Mouse (Mus musculus): ENCODE data around the gene Tbkbp1. TPM values are rescaled to one million over a fixed set of nuclear protein-coding genes. Genes with fewer than 3 reads are reported as not detected.
"Not testable (repeated sequence)": the region's sequence is repeated elsewhere in the genome, so short reads cannot be mapped to it uniquely, and the experiment has no call there.

The Tbkbp1 gene
- polyA plus RNA-seq, 1 experiment, result 0.22 TPM

GRCm38 (mm10) chr11:97192621-97192951 lies 41.3 kb upstream of the Tbkbp1 start:
- TF ChIP-seq E2F4 (IDR thresholded peaks at IDR 0.05; ENCODE audit: insufficient read depth), result no peak
- no peak for TF ChIP-seq POLR2AphosphoS2 (IDR thresholded peaks at IDR 0.05; ENCODE audit: insufficient read length, low read depth)
- TF ChIP-seq MYOD1 (IDR thresholded peaks at IDR 0.05; ENCODE audit: control insufficient read depth in 1 of 3, insufficient read length in 2 of 3, low read depth in 2 of 3), result no peak
- no peak for TF ChIP-seq POLR2A (IDR thresholded peaks at IDR 0.05; ENCODE audit: insufficient read length, low read depth)
- TF ChIP-seq TCF3 (IDR thresholded peaks at IDR 0.05; ENCODE audit: insufficient read length, low read depth), result no peak
- no peak for TF ChIP-seq TCF12 (IDR thresholded peaks at IDR 0.05; ENCODE audit: insufficient read depth, poor library complexity, severe bottlenecking)
- TF ChIP-seq REST (IDR thresholded peaks at IDR 0.05; ENCODE audit: insufficient read depth, insufficient read length), result no peak
- no peak for TF ChIP-seq USF1 (IDR thresholded peaks at IDR 0.05; ENCODE audit: low read depth)
- TF ChIP-seq SRF (IDR thresholded peaks at IDR 0.05; ENCODE audit: control insufficient read depth, insufficient read length, low read depth), result no peak
- no peak for TF ChIP-seq MYOG (IDR thresholded peaks at IDR 0.05; ENCODE audit: control insufficient read depth in 1 of 3, insufficient read depth in 1 of 3, insufficient read length in 2 of 3, low read depth in 2 of 3)
- TF ChIP-seq MAX (IDR thresholded peaks at IDR 0.05; ENCODE audit: low read depth), result no peak
- no peak for TF ChIP-seq CEBPB (IDR thresholded peaks at IDR 0.05; ENCODE audit: insufficient read depth, poor library complexity, severe bottlenecking)
- no peak overlapping the region for H3K4me2 ChIP-seq (ENCODE audit: low read depth)
- H3K4me3 ChIP-seq, result no peak overlapping the region
- H3K36me3 ChIP-seq (ENCODE audit: control insufficient read depth, insufficient read depth), result no peaks in the 10 kb centered on the region
- no peaks in the 10 kb centered on the region for H3K27me3 ChIP-seq (ENCODE audit: control insufficient read depth, insufficient read depth, insufficient read length)
- peaks cover 11% of the 10 kb centered on the region for H3K79me2 ChIP-seq (ENCODE audit: control insufficient read depth, insufficient read depth)
- H3ac ChIP-seq (ENCODE audit: control insufficient read depth, insufficient read length), result no peak overlapping the region

- peaks cover 11% of the 10 kb centered on the region for H3K79me2 ChIP-seq (ENCODE audit: control insufficient read depth, insufficient read depth)
- H3ac ChIP-seq (ENCODE audit: control insufficient read depth, insufficient read length), result no peak overlapping the region
- no peaks in the 10 kb centered on the region for H3K27me3 ChIP-seq (ENCODE audit: control insufficient read depth, insufficient read depth, insufficient read length)
- peak overlapping the region; percentile 1 for H3K4me2 ChIP-seq (ENCODE audit: low read depth)
- no peak for TF ChIP-seq MYOD1 (IDR thresholded peaks at IDR 0.05; ENCODE audit: control insufficient read depth in 1 of 3, insufficient read length in 2 of 3, low read depth in 2 of 3)
- TF ChIP-seq USF1 (IDR thresholded peaks at IDR 0.05; ENCODE audit: low read depth), result peak; percentile 37
- H3K4me3 ChIP-seq, result no peak overlapping the region
- H3K36me3 ChIP-seq (ENCODE audit: control insufficient read depth, insufficient read depth), result no peaks in the 10 kb centered on the region
Observed at GRCm38 (mm10) chr11:97191915-97192620, 40.8 kb upstream of the Tbkbp1 start.

GRCm38 (mm10) chr11:97190992-97191391 lies 39.7 kb upstream of the Tbkbp1 start:
- peak; percentile 37 for TF ChIP-seq POLR2AphosphoS2 (IDR thresholded peaks at IDR 0.05; ENCODE audit: insufficient read length, low read depth)
- no peak for TF ChIP-seq MAX (IDR thresholded peaks at IDR 0.05; ENCODE audit: low read depth)
- TF ChIP-seq POLR2A (IDR thresholded peaks at IDR 0.05; ENCODE audit: insufficient read length, low read depth), result no peak
- peak in 1 of 3 experiments; percentile 36 for TF ChIP-seq MYOD1 (IDR thresholded peaks at IDR 0.05; ENCODE audit: control insufficient read depth in 1 of 3, insufficient read length in 2 of 3, low read depth in 2 of 3)
- TF ChIP-seq REST (IDR thresholded peaks at IDR 0.05; ENCODE audit: insufficient read depth, insufficient read length), result no peak
- TF ChIP-seq TCF3 (IDR thresholded peaks at IDR 0.05; ENCODE audit: insufficient read length, low read depth), result no peak
- TF ChIP-seq CEBPB (IDR thresholded peaks at IDR 0.05; ENCODE audit: insufficient read depth, poor library complexity, severe bottlenecking), result no peak
- Histone ChIP-seq H3K27me3 (ENCODE audit: control insufficient read depth, insufficient read depth, insufficient read length) (no peaks in the 10 kb centered on the region), H3K79me2 (ENCODE audit: control insufficient read depth, insufficient read depth) (peaks cover 20% of the 10 kb centered on the region), H3K4me3 (no peak overlapping the region), H3ac (ENCODE audit: control insufficient read depth, insufficient read length) (no peak overlapping the region), H3K36me3 (ENCODE audit: control insufficient read depth, insufficient read depth) (no peaks in the 10 kb centered on the region), H3K4me2 (ENCODE audit: low read depth) (no peak overlapping the region)

GRCm38 (mm10) chr11:97189645-97190044 lies 38.4 kb upstream of the Tbkbp1 start:
- not testable (repeated sequence) for H3ac ChIP-seq (ENCODE audit: control insufficient read depth, insufficient read length); H3K36me3 ChIP-seq (ENCODE audit: control insufficient read depth, insufficient read depth); H3K27me3 ChIP-seq (ENCODE audit: control insufficient read depth, insufficient read depth, insufficient read length)
- Histone ChIP-seq H3K79me2 (ENCODE audit: control insufficient read depth, insufficient read depth) (peaks cover 33% of the 10 kb centered on the region), H3K4me2 (ENCODE audit: low read depth) (peak overlapping the region; percentile 98), H3K4me3 (peak overlapping the region; percentile 52)

- Histone ChIP-seq H3K27me3 (ENCODE audit: control insufficient read depth, insufficient read depth, insufficient read length) (no peaks in the 10 kb centered on the region), H3K4me3 (peak overlapping the region; percentile 52), H3K36me3 (ENCODE audit: control insufficient read depth, insufficient read depth) (peaks cover 13% of the 10 kb centered on the region), H3ac (ENCODE audit: control insufficient read depth, insufficient read length) (no peak overlapping the region), H3K79me2 (ENCODE audit: control insufficient read depth, insufficient read depth) (peaks cover 37% of the 10 kb centered on the region), H3K4me2 (ENCODE audit: low read depth) (peak overlapping the region; percentile 98)
- TF ChIP-seq MYOG (IDR thresholded peaks at IDR 0.05; ENCODE audit: control insufficient read depth in 1 of 3, insufficient read depth in 1 of 3, insufficient read length in 2 of 3, low read depth in 2 of 3), result no peak
- no peak for TF ChIP-seq USF1 (IDR thresholded peaks at IDR 0.05; ENCODE audit: low read depth)
- no peak for TF ChIP-seq CEBPB (IDR thresholded peaks at IDR 0.05; ENCODE audit: insufficient read depth, poor library complexity, severe bottlenecking)
- TF ChIP-seq SRF (IDR thresholded peaks at IDR 0.05; ENCODE audit: control insufficient read depth, insufficient read length, low read depth), result no peak
- TF ChIP-seq MYOD1 (IDR thresholded peaks at IDR 0.05; ENCODE audit: control insufficient read depth in 1 of 3, insufficient read length in 2 of 3, low read depth in 2 of 3), result no peak
- no peak for TF ChIP-seq TCF3 (IDR thresholded peaks at IDR 0.05; ENCODE audit: insufficient read length, low read depth)
- no peak for TF ChIP-seq TCF12 (IDR thresholded peaks at IDR 0.05; ENCODE audit: insufficient read depth, poor library complexity, severe bottlenecking)
- no peak for TF ChIP-seq POLR2AphosphoS2 (IDR thresholded peaks at IDR 0.05; ENCODE audit: insufficient read length, low read depth)
- no peak for TF ChIP-seq MAX (IDR thresholded peaks at IDR 0.05; ENCODE audit: low read depth)
- TF ChIP-seq REST (IDR thresholded peaks at IDR 0.05; ENCODE audit: insufficient read depth, insufficient read length), result no peak
- no peak for TF ChIP-seq POLR2A (IDR thresholded peaks at IDR 0.05; ENCODE audit: insufficient read length, low read depth)
- no peak for TF ChIP-seq E2F4 (IDR thresholded peaks at IDR 0.05; ENCODE audit: insufficient read depth)
Observed at GRCm38 (mm10) chr11:97189231-97189630, 37.9 kb upstream of the Tbkbp1 start.

Data from myocyte (in vitro differentiated cells).